Mouse (Mus musculus) hindbrain, postnatal 0 days (tissue): ENCODE measurements around the gene Rps21. TPM values are rescaled to one million over a fixed set of nuclear protein-coding genes. Genes with fewer than 3 reads are reported as not detected.

ENCODE experiments used
- ATAC-seq: fragments of 200-750 bp; cut with Nextera tagmentation; 2 replicates; pipeline ENCODE4 v1.8.0; 2017; ENCODE audit warnings: mild to moderate bottlenecking, moderate TSS enrichment, moderate library complexity
- DNase-seq: peaks from one replicate; pipeline ENCODE4 v3.0.0-alpha.2; 2015; ENCODE audit warnings: low spot score
- H3K27ac ChIP-seq: fragments of 300-500 bp; sonication (generic); 2 replicates; pipeline ENCODE4 v1.5.1; 2014; ENCODE audit warnings: mild to moderate bottlenecking
- H3K27me3 ChIP-seq: fragments of 300-500 bp; sonication (generic); 2 replicates; pipeline ENCODE4 v1.6.1; 2014; ENCODE audit warnings: low read length, mixed read lengths; ENCODE audit not compliant: insufficient read depth
- H3K36me3 ChIP-seq: fragments of 300-500 bp; sonication (generic); 2 replicates; pipeline ENCODE4 v1.6.1; 2014; ENCODE audit warnings: low read length, mixed read lengths; ENCODE audit not compliant: insufficient read depth
- H3K4me1 ChIP-seq: fragments of 300-500 bp; sonication (generic); 2 replicates; pipeline ENCODE4 v1.6.1; 2014; ENCODE audit warnings: antibody characterized with exemption, low read length, mixed read lengths; ENCODE audit not compliant: insufficient read depth
- H3K4me2 ChIP-seq: fragments of 300-500 bp; sonication (generic); 2 replicates; pipeline ENCODE4 v1.6.1; 2014; ENCODE audit warnings: low read depth, mild to moderate bottlenecking, low read length, moderate library complexity, mixed read lengths
- H3K4me3 ChIP-seq: fragments of 300-500 bp; sonication (generic); 2 replicates; pipeline ENCODE4 v1.5.1; 2014; ENCODE audit warnings: low read length
- H3K9ac ChIP-seq: fragments of 300-500 bp; sonication (generic); replicated peaks from 2 replicates; pipeline ENCODE4 v1.6.1; 2014; ENCODE audit warnings: mild to moderate bottlenecking, low read length, moderate library complexity, mixed read lengths
- H3K9me3 ChIP-seq: fragments of 300-500 bp; sonication (generic); 2 replicates; pipeline ENCODE4 v1.6.1; 2016; ENCODE audit warnings: low read length, mixed read lengths
- CTCF ChIP-seq: IDR thresholded peaks from 2 replicates; pipeline ENCODE4 v1.5.1; 2016; ENCODE audit warnings: antibody characterized with exemption, control low read depth, low read depth
- WGBS: fragments of 180-500 bp; shearing (Covaris S2); extraction: QIAGEN DNeasy Blood & Tissue Kit; methylation state at CpG from one replicate; pipeline ENCODE4 v1.1.7; 2014; 5-methylcytosine and 5-hydroxymethylcytosine counted together
- polyA plus RNA-seq: library from polyadenylated mRNA; unstranded; fragments of >200 nt; fragmentation: Nextera tagmentation; extraction: Ambion mirVana; gene quantifications from 2 replicates; pipeline ENCODE4 v1.2.1, GENCODE M21; 2015
- total RNA-seq: library from RNA; depleted of rRNA; stranded (reverse); fragments of >200 nt; gene quantifications from 2 replicates; pipeline ENCODE4 v1.2.3, GENCODE M21; 2014; rRNA removed

Rps21 gene
- 752 and 857 TPM in 2 replicates for total RNA-seq
- 445 and 465 TPM in 2 replicates for polyA plus RNA-seq

GRCm38 (mm10) chr2:180257001-180257521 lies at the start of gene Rps21:
Gene Rps21 (plus strand): TSS chr2:180257377.
- Histone ChIP-seq H3K4me3 (peak within 1 kb of the TSS; percentile 81), H3K36me3 (peaks cover 30% of the 10 kb centered on the region; the same call in 1 of the 2 replicates), H3K4me1 (peaks cover 7% of the 10 kb centered on the region), H3K27ac (peak within 1 kb of the TSS; percentile 92), H3K4me2 (peak within 1 kb of the TSS; percentile 88), H3K27me3 (no peaks in the 10 kb centered on the region), H3K9ac (peak within 1 kb of the TSS; percentile 88), H3K9me3 (no peaks in the 10 kb centered on the region)
- TF ChIP-seq CTCF: no peak
- ATAC-seq (peak; percentile 96), DNase-seq (peak; percentile 100)
- WGBS: under 1% methylated on average over 38 of the region's 38 CpGs

- 36% methylated on average over 7 of the region's 7 CpGs for WGBS
- Histone ChIP-seq H3K36me3 (no peaks in the 10 kb centered on the region), H3K27ac (peak overlapping the region; percentile 15; the same call in 1 of the 2 replicates), H3K27me3 (no peaks in the 10 kb centered on the region), H3K9me3 (no peaks in the 10 kb centered on the region), H3K4me2 (no peak overlapping the region), H3K4me1 (0 out of 2 replicates have a peak, but pooled peaks cover 8% of the 10 kb centered on the region), H3K9ac (no peak overlapping the region), H3K4me3 (no peak overlapping the region)
- peak; percentile 73 for DNase-seq
- peak; percentile 61 for ATAC-seq
- peak; percentile 59 for TF ChIP-seq CTCF
Measured at GRCm38 (mm10) chr2:180207840-180208239, 49.3 kb upstream of the Rps21 start.

GRCm38 (mm10) chr2:180208976-180209375 lies 48.2 kb upstream of the Rps21 start:
- WGBS: 92% methylated on average over 1 of the region's 1 CpGs
- no peaks in the 10 kb centered on the region for H3K36me3 ChIP-seq
- no peaks in the 10 kb centered on the region for H3K9me3 ChIP-seq
- no peak overlapping the region for H3K27ac ChIP-seq
- ATAC-seq (no peak), DNase-seq (no peak)
- no peak overlapping the region for H3K4me3 ChIP-seq
- no peak overlapping the region for H3K9ac ChIP-seq
- no peaks in the 10 kb centered on the region for H3K27me3 ChIP-seq
- no peak for TF ChIP-seq CTCF
- H3K4me2 ChIP-seq: no peak overlapping the region
- 0 out of 2 replicates have a peak, but pooled peaks cover 8% of the 10 kb centered on the region for H3K4me1 ChIP-seq

GRCm38 (mm10) chr2:180212255-180212654 lies 44.9 kb upstream of the Rps21 start:
- no peak overlapping the region for H3K9ac ChIP-seq
- H3K36me3 ChIP-seq: no peaks in the 10 kb centered on the region
- no peak for DNase-seq
- 0 out of 2 replicates have a peak, but pooled peaks cover 4% of the 10 kb centered on the region for H3K4me1 ChIP-seq
- H3K4me3 ChIP-seq: no peak overlapping the region
- no peaks in the 10 kb centered on the region for H3K9me3 ChIP-seq
- peak; percentile 35 for TF ChIP-seq CTCF
- H3K4me2 ChIP-seq: no peak overlapping the region
- no peak overlapping the region for H3K27ac ChIP-seq
- H3K27me3 ChIP-seq: no peaks in the 10 kb centered on the region
- no peak for ATAC-seq
- 91% methylated on average over 3 of the region's 3 CpGs for WGBS

GRCm38 (mm10) chr2:180214352-180214978 lies 42.7 kb upstream of the Rps21 start:
- no peaks in the 10 kb centered on the region for H3K27me3 ChIP-seq
- 57% methylated on average over 4 of the region's 4 CpGs for WGBS
- H3K4me2 ChIP-seq: no peak overlapping the region
- TF ChIP-seq CTCF: no peak
- peak overlapping the region; percentile 36; the same call in 1 of the 2 replicates for H3K27ac ChIP-seq
- no peak overlapping the region for H3K9ac ChIP-seq
- no peaks in the 10 kb centered on the region for H3K36me3 ChIP-seq
- H3K4me1 ChIP-seq: peaks cover 19% of the 10 kb centered on the region
- ATAC-seq: peak; percentile 43; the same call in 1 of the 2 replicates
- H3K4me3 ChIP-seq: no peak overlapping the region
- H3K9me3 ChIP-seq: no peaks in the 10 kb centered on the region
- DNase-seq: no peak

GRCm38 (mm10) chr2:180215011-180215461 lies 42.1 kb upstream of the Rps21 start:
- ATAC-seq: no peak
- Histone ChIP-seq H3K4me1 (peaks cover 19% of the 10 kb centered on the region), H3K9ac (no peak overlapping the region), H3K27ac (peak overlapping the region; percentile 54; the same call in 1 of the 2 replicates), H3K27me3 (no peaks in the 10 kb centered on the region), H3K4me3 (no peak overlapping the region), H3K36me3 (no peaks in the 10 kb centered on the region), H3K9me3 (no peaks in the 10 kb centered on the region), H3K4me2 (no peak overlapping the region)
- no peak for DNase-seq
- TF ChIP-seq CTCF: no peak
- 59% methylated on average over 8 of the region's 8 CpGs for WGBS
